Mouse (Mus musculus) MEL (cell line): Measurements from ENCODE around the gene Cacybp. TPM values are rescaled to one million over a fixed set of nuclear protein-coding genes. Genes with fewer than 3 reads are reported as not detected.

Source experiments
- DNase-seq: peaks from one replicate; pipeline ENCODE4 v3.0.0; 2011; ENCODE audit warnings: low read depth, low spot score
- H3K27ac ChIP-seq: 2 replicates; pipeline ENCODE4 v1.5.1; 2012; ENCODE audit warnings: low read depth, mild to moderate bottlenecking, control low read depth, low read length, moderate library complexity; ENCODE audit not compliant: control insufficient read depth
- H3K27me3 ChIP-seq, 2 experiments: fragments of 150-350 bp in 1 of 2; sonication (generic) in 1 of 2; 2 replicates each; pipeline ENCODE4 v1.6.1; 2012; ENCODE audit warnings: low read length in 2 of 2, mild to moderate bottlenecking in 2 of 2, improper control_type of control experiment in 1 of 2, moderate library complexity in 1 of 2; ENCODE audit not compliant: insufficient read depth in 2 of 2, control insufficient read depth in 1 of 2
- H3K36me3 ChIP-seq, 2 experiments: 2 replicates each; pipeline ENCODE4 v1.6.1; 2012 to 2014; ENCODE audit warnings: low read length in 2 of 2, improper control_type of control experiment in 1 of 2, inconsistent platforms in 1 of 2, mild to moderate bottlenecking in 1 of 2; ENCODE audit not compliant: insufficient read depth in 2 of 2, control insufficient read depth in 1 of 2
- H3K4me1 ChIP-seq, 2 experiments: fragments of 150-350 bp in 1 of 2; sonication (generic) in 1 of 2; 2 replicates each; pipeline ENCODE4 v1.6.1; 2012; ENCODE audit warnings: low read length in 2 of 2, improper control_type of control experiment in 1 of 2, mild to moderate bottlenecking in 1 of 2; ENCODE audit not compliant: insufficient read depth in 2 of 2, control insufficient read depth in 1 of 2
- H3K4me3 ChIP-seq, 2 experiments: fragments of 150-350 bp in 1 of 2; sonication (generic) in 1 of 2; 2 replicates each; pipeline ENCODE4 v1.5.1; 2012; ENCODE audit warnings: low read depth in 2 of 2, low read length in 2 of 2, mild to moderate bottlenecking in 2 of 2, moderate library complexity in 2 of 2, control low read depth in 1 of 2, improper control_type of control experiment in 1 of 2; ENCODE audit not compliant: control insufficient read depth in 1 of 2, insufficient read depth in 1 of 2
- H3K79me2 ChIP-seq: 2 replicates; pipeline ENCODE4 v1.6.1; 2012; ENCODE audit warnings: mild to moderate bottlenecking, low read length, moderate library complexity; ENCODE audit not compliant: control insufficient read depth, poor library complexity, insufficient read depth
- H3K9ac ChIP-seq: 2 replicates; pipeline ENCODE4 v1.6.1; 2012; ENCODE audit warnings: low read depth, mild to moderate bottlenecking, control low read depth, low read length, moderate library complexity; ENCODE audit not compliant: control insufficient read depth, poor library complexity, severe bottlenecking
- H3K9me3 ChIP-seq: fragments of 150-350 bp; sonication (generic); replicated peaks from 2 replicates; pipeline ENCODE4 v1.6.1; 2012; ENCODE audit warnings: mild to moderate bottlenecking, low read length, improper control_type of control experiment, moderate library complexity; ENCODE audit not compliant: insufficient read depth
- BHLHE40 ChIP-seq: IDR thresholded peaks from 2 replicates; pipeline ENCODE4 v1.6.1; 2012; ENCODE audit warnings: low read depth, mild to moderate bottlenecking, inconsistent platforms, low read length, improper control_type of control experiment, borderline replicate concordance
- CHD1 ChIP-seq: IDR thresholded peaks from 2 replicates; pipeline ENCODE4 v1.6.1; 2012; ENCODE audit warnings: low read depth, mild to moderate bottlenecking, inconsistent platforms, low read length, improper control_type of control experiment
- E2F4 ChIP-seq: IDR thresholded peaks from 2 replicates; pipeline ENCODE4 v1.6.1; 2011; ENCODE audit warnings: low read depth, low read length, improper control_type of control experiment, borderline replicate concordance
- EP300 ChIP-seq, 2 experiments: IDR thresholded peaks; 2 replicates each; pipeline ENCODE4 v1.6.1; 2011; ENCODE audit warnings: improper control_type of control experiment in 2 of 2, low read length in 2 of 2, low read depth in 1 of 2, mild to moderate bottlenecking in 1 of 2
- GABPA ChIP-seq: IDR thresholded peaks from 2 replicates; pipeline ENCODE4 v1.6.1; 2012; ENCODE audit warnings: low read depth, mild to moderate bottlenecking, inconsistent platforms, low read length, improper control_type of control experiment, moderate library complexity
- GATA1 ChIP-seq: IDR thresholded peaks from 2 replicates; pipeline ENCODE4 v1.6.1; 2011; ENCODE audit warnings: low read depth, low read length, improper control_type of control experiment
- HCFC1 ChIP-seq: IDR thresholded peaks from 2 replicates; pipeline ENCODE4 v1.6.1; 2012; ENCODE audit warnings: low read depth, mild to moderate bottlenecking, inconsistent platforms, low read length, improper control_type of control experiment, moderate library complexity
- MAFK ChIP-seq: IDR thresholded peaks from 2 replicates; pipeline ENCODE4 v1.6.1; 2011; ENCODE audit warnings: low read depth, mild to moderate bottlenecking, low read length, improper control_type of control experiment, borderline replicate concordance
- MAX ChIP-seq: IDR thresholded peaks from 2 replicates; pipeline ENCODE4 v1.6.1; 2011; ENCODE audit warnings: low read length, improper control_type of control experiment
- MYC ChIP-seq: IDR thresholded peaks from 2 replicates; pipeline ENCODE4 v1.6.1; 2011; ENCODE audit warnings: low read depth, mild to moderate bottlenecking, low read length, improper control_type of control experiment, moderate library complexity
- NRF1 ChIP-seq: IDR thresholded peaks from 2 replicates; pipeline ENCODE4 v1.6.1; 2014; ENCODE audit warnings: low read depth, mild to moderate bottlenecking, inconsistent platforms, low read length, improper control_type of control experiment, moderate library complexity; ENCODE audit not compliant: poor library complexity, insufficient read depth, severe bottlenecking
- POLR2AphosphoS2 ChIP-seq: IDR thresholded peaks from 2 replicates; pipeline ENCODE4 v1.6.1; 2011; ENCODE audit warnings: low read length, improper control_type of control experiment
- POLR2AphosphoS5 ChIP-seq: IDR thresholded peaks from 2 replicates; pipeline ENCODE4 v1.6.1; 2012; ENCODE audit warnings: low read depth, borderline replicate concordance, mild to moderate bottlenecking, inconsistent platforms, low read length, moderate library complexity, mixed read lengths
- RAD21 ChIP-seq: IDR thresholded peaks from 2 replicates; pipeline ENCODE4 v1.6.1; 2011; ENCODE audit warnings: mild to moderate bottlenecking, low read depth, low read length, improper control_type of control experiment
- SIN3A ChIP-seq: IDR thresholded peaks from 2 replicates; pipeline ENCODE4 v1.6.1; 2012; ENCODE audit warnings: low read length, improper control_type of control experiment, inconsistent platforms
- TBP ChIP-seq: IDR thresholded peaks from 2 replicates; pipeline ENCODE4 v1.8.0; 2011; ENCODE audit warnings: low read depth, low read length, improper control_type of control experiment
- TCF12 ChIP-seq: IDR thresholded peaks from 2 replicates; pipeline ENCODE4 v1.6.1; 2014; ENCODE audit warnings: low read depth, mild to moderate bottlenecking, inconsistent platforms, low read length, improper control_type of control experiment, moderate library complexity
- UBTF ChIP-seq: IDR thresholded peaks from 2 replicates; pipeline ENCODE4 v1.6.1; 2012; ENCODE audit warnings: low read depth, mild to moderate bottlenecking, inconsistent platforms, low read length, improper control_type of control experiment, moderate library complexity, borderline replicate concordance; ENCODE audit not compliant: insufficient read depth
- ZC3H11A ChIP-seq: IDR thresholded peaks from 2 replicates; pipeline ENCODE4 v1.6.1; 2012; ENCODE audit warnings: low read depth, mild to moderate bottlenecking, inconsistent platforms, low read length, improper control_type of control experiment
- ZKSCAN1 ChIP-seq: IDR thresholded peaks from 2 replicates; pipeline ENCODE4 v1.6.1; 2012; ENCODE audit warnings: low read depth, mild to moderate bottlenecking, inconsistent platforms, low read length, improper control_type of control experiment, moderate library complexity
- ZMIZ1 ChIP-seq: IDR thresholded peaks from 2 replicates; pipeline ENCODE4 v1.6.1; 2012; ENCODE audit warnings: low read depth, mild to moderate bottlenecking, inconsistent platforms, low read length, improper control_type of control experiment, moderate library complexity
- polyA plus RNA-seq, 2 experiments: library from polyadenylated mRNA; stranded (reverse) in 1 of 2; unstranded in 1 of 2; fragments of >175 nt in 1 of 2; fragments of >200 nt in 1 of 2; gene quantifications; 2 replicates each; pipeline versions ENCODE4 v1.2.1 to v1.2.4; 2012; ENCODE audit warnings: low replicate concordance in 2 of 2, low read depth in 1 of 2; ENCODE audit not compliant: insufficient read length in 2 of 2, insufficient read depth in 1 of 2, missing spikeins in 1 of 2
- total RNA-seq: library from RNA; depleted of rRNA; stranded (reverse); fragments of 300-350 nt; gene quantifications from 2 replicates; pipeline ENCODE4 v1.2.3, GENCODE M21; 2012

Cacybp gene
- total and polyA plus RNA-seq, 3 experiments, result 80.7 to 181 TPM; not detected in 1

GRCm38 (mm10) chr1:160247473-160247872 is 34.8 kb upstream of the Cacybp start:
- Histone ChIP-seq H3K27me3 (no peaks in the 10 kb centered on the region), H3K27ac (no peak overlapping the region), H3K9me3 (no peaks in the 10 kb centered on the region), H3K4me3 (no peak overlapping the region), H3K4me1 (peaks cover 0 to 5% of the 10 kb centered on the region in 2 experiments; a peak in 2 of 4 replicates), H3K9ac (no peak overlapping the region), H3K36me3 (peaks cover 0 to 5% of the 10 kb centered on the region in 2 experiments; a peak in 3 of 4 replicates), H3K79me2 (no peaks in the 10 kb centered on the region)
- DNase-seq, result no peak
- TF ChIP-seq RAD21 (no peak), BHLHE40 (no peak), ZC3H11A (no peak), POLR2AphosphoS5 (no peak), MYC (no peak), UBTF (no peak), ZKSCAN1 (no peak), POLR2AphosphoS2 (no peak)

- H3K27me3 ChIP-seq, result no peaks in the 10 kb centered on the region
- H3K36me3 ChIP-seq, result peaks cover 0 to 7% of the 10 kb centered on the region in 2 experiments; a peak in 3 of 4 replicates
- H3K9ac ChIP-seq, result no peak overlapping the region
- H3K27ac ChIP-seq, result no peak overlapping the region
- H3K79me2 ChIP-seq, result no peaks in the 10 kb centered on the region
- H3K9me3 ChIP-seq, result no peaks in the 10 kb centered on the region
- peaks cover 0 to 5% of the 10 kb centered on the region in 2 experiments; a peak in 2 of 4 replicates for H3K4me1 ChIP-seq
- no peak overlapping the region for H3K4me3 ChIP-seq
- TF ChIP-seq E2F4, result no peak
- TF ChIP-seq NRF1, result no peak
- TF ChIP-seq ZMIZ1, result no peak
- no peak for TF ChIP-seq GABPA
- TF ChIP-seq RAD21, result no peak
- TF ChIP-seq POLR2AphosphoS5, result no peak
- no peak for TF ChIP-seq TCF12
- TF ChIP-seq TBP, result no peak
- TF ChIP-seq ZC3H11A, result no peak
- TF ChIP-seq MYC, result no peak
- TF ChIP-seq HCFC1, result no peak
- no peak for TF ChIP-seq MAFK
- TF ChIP-seq CHD1, result no peak
- no peak for TF ChIP-seq SIN3A
- no peak for TF ChIP-seq MAX
- no peak for TF ChIP-seq GATA1
- no peak for TF ChIP-seq UBTF
- TF ChIP-seq EP300 (IDR thresholded peaks at IDR 0.05; ENCODE audit: low read depth in 1 of 2, low read length in 2 of 2), result no peak
- DNase-seq, result peak; percentile 49
Measured at GRCm38 (mm10) chr1:160246844-160247243, 34.2 kb upstream of the Cacybp start.
